ENCODE assay signal across 20 mouse cellular contexts in genomic region chr2:138422321-138422720, GRCm38 (mm10).
DNase-seq lines count a peak whose midpoint lies in the region; ATAC-seq and TF ChIP-seq lines count a peak whose summit lies in the region.
"Had no signal": no experiment of that assay in that cellular context is flagged by ENCODE, and none has a peak within 500 bp of the region (broad histone marks: within the 10 kb centered on the region; RNA-seq: fewer than 3 reads in every experiment).

No protein-coding gene starts in this region.

- peak; percentile 84 for DNase-seq in brain, adult 2 months (ENCODE audit: low read depth, low spot score)
- DNase-seq in cerebellum, adult 18-20 months = peak; percentile 48 to 64
- DNase-seq in cerebellum, adult 9-11 months = peak; percentile 77
- peak; percentile 34 to 50 for DNase-seq in cerebellum, postnatal 36 days
- no peak for DNase-seq in forebrain, postnatal 0 days
- no peak for DNase-seq in ovary, postnatal 14 days (ENCODE audit: low spot score)
- DNase-seq in forebrain, embryonic 10.5 days (ENCODE audit: extremely low spot score, low spot score) = no peak
- DNase-seq: adrenal gland, postnatal 14 days; gastrocnemius, postnatal 10 days; heart, adult 18-20 months; heart, postnatal 10 days; heart, postnatal 4 days had no signal

- H3K4me2 ChIP-seq in forebrain, postnatal 0 days (ENCODE audit: low read depth) = no peak overlapping the region
- H3K4me2 ChIP-seq: hindbrain, embryonic 12.5 days had no signal

- TF ChIP-seq CTCF in forebrain, postnatal 0 days (IDR thresholded peaks at IDR 0.05; ENCODE audit: low read depth) = no peak

- H3K27me3 ChIP-seq in forebrain, postnatal 0 days (ENCODE audit: insufficient read depth, low read length) = no peaks in the 10 kb centered on the region
- no peaks in the 10 kb centered on the region for H3K27me3 ChIP-seq in forebrain, embryonic 10.5 days (ENCODE audit: poor library complexity, severe bottlenecking)
- H3K27me3 ChIP-seq: hindbrain, embryonic 12.5 days had no signal

- no peaks in the 10 kb centered on the region for H3K36me3 ChIP-seq in forebrain, postnatal 0 days (ENCODE audit: insufficient read depth)
- H3K36me3 ChIP-seq in forebrain, embryonic 10.5 days (replicated peaks) = no peaks in the 10 kb centered on the region
- H3K36me3 ChIP-seq: embryonic facial prominence, embryonic 10.5 days; heart, embryonic 10.5 days; hindbrain, embryonic 12.5 days had no signal

- no peaks in the 10 kb centered on the region for H3K9me3 ChIP-seq in forebrain, postnatal 0 days (ENCODE audit: low read length)
- H3K9me3 ChIP-seq in forebrain, embryonic 10.5 days = no peaks in the 10 kb centered on the region
- H3K9me3 ChIP-seq: embryonic facial prominence, embryonic 10.5 days; heart, embryonic 10.5 days; hindbrain, embryonic 12.5 days had no signal

- H3K4me1 ChIP-seq in forebrain, postnatal 0 days (ENCODE audit: insufficient read depth) = no peaks in the 10 kb centered on the region
- no peaks in the 10 kb centered on the region for H3K4me1 ChIP-seq in forebrain, embryonic 10.5 days
- H3K4me1 ChIP-seq: embryonic facial prominence, embryonic 10.5 days; heart, embryonic 10.5 days; hindbrain, embryonic 12.5 days had no signal

- 79% methylated on average over 2 of the region's 2 CpGs for WGBS in forebrain, postnatal 0 days
- WGBS in forebrain, embryonic 10.5 days = 88% methylated on average over 2 of the region's 2 CpGs

- no peak overlapping the region for H3K27ac ChIP-seq in forebrain, postnatal 0 days (ENCODE audit: low read depth, low read length)
- H3K27ac ChIP-seq in forebrain, embryonic 10.5 days = no peak overlapping the region
- H3K27ac ChIP-seq: embryonic facial prominence, embryonic 10.5 days; heart, embryonic 10.5 days; hindbrain, embryonic 12.5 days had no signal

- no peak overlapping the region for H3K9ac ChIP-seq in forebrain, postnatal 0 days
- H3K9ac ChIP-seq: hindbrain, embryonic 12.5 days had no signal

- ATAC-seq in forebrain, postnatal 0 days = no peak
- ATAC-seq: activated CD4-positive, CD25-positive, alpha-beta regulatory T cell, adult 4 months; forebrain, embryonic 14.5 days; hindbrain, embryonic 16.5 days; inflammation-experienced regulatory T-cells, adult 6 months; intestine, postnatal 0 days had no signal

- no peak overlapping the region for H3K4me3 ChIP-seq in forebrain, postnatal 0 days (ENCODE audit: low read depth, low read length)
- no peak overlapping the region for H3K4me3 ChIP-seq in forebrain, embryonic 10.5 days
- H3K4me3 ChIP-seq: embryonic facial prominence, embryonic 10.5 days; heart, embryonic 10.5 days; hindbrain, embryonic 12.5 days had no signal

Comparison
In these comparisons a context has a peak if more than half of its experiments do, and no peak if none do; other contexts are left out.
1. DNase-seq: peak in brain, adult 2 months (single experiment), cerebellum, adult 18-20 months (2 of 2), cerebellum, adult 9-11 months (single experiment) and cerebellum, postnatal 36 days (2 of 2); none in forebrain, postnatal 0 days (single experiment), ovary, postnatal 14 days (single experiment) and forebrain, embryonic 10.5 days (single experiment).